Comparison of ENCODE assay signal across 10 mouse cellular contexts in genomic region chr7:101393694-101394504, GRCm38 (mm10). TPM values are rescaled to one million over a fixed set of nuclear protein-coding genes. Genes with fewer than 3 reads are reported as not detected.
DNase-seq lines count a peak whose midpoint lies in the region; ATAC-seq and TF ChIP-seq lines count a peak whose summit lies in the region.
"Had no signal": no experiment of that assay in that cellular context is flagged by ENCODE, and none has a peak within 500 bp of the region (broad histone marks: within the 10 kb centered on the region; RNA-seq: fewer than 3 reads in every experiment).

No protein-coding gene starts in this region.

- H3K27ac ChIP-seq in hindbrain, embryonic 10.5 days, result peak overlapping the region; percentile 81
- no peak overlapping the region for H3K27ac ChIP-seq in hindbrain, embryonic 16.5 days (ENCODE audit: low read depth, low read length)
- peak overlapping the region; percentile 95 for H3K27ac ChIP-seq in intestine, embryonic 15.5 days

- ATAC-seq in hindbrain, embryonic 16.5 days, result no peak; the same call in 1 of the 2 replicates
- peak; percentile 89 for ATAC-seq in intestine, embryonic 15.5 days
- ATAC-seq in megakaryocyte progenitor cell, adult 5-6 weeks (replicated peaks; ENCODE audit: poor library complexity), result no peak
- ATAC-seq in megakaryocyte, adult 5-6 weeks (ENCODE audit: poor library complexity, severe bottlenecking), result no peak

- no peak overlapping the region for H3K9ac ChIP-seq in hindbrain, embryonic 16.5 days (ENCODE audit: low read depth, low read length)
- H3K9ac ChIP-seq in intestine, embryonic 15.5 days, result peak overlapping the region; percentile 50

- no peak overlapping the region for H3K4me2 ChIP-seq in hindbrain, embryonic 16.5 days (ENCODE audit: low read length)
- peak overlapping the region; percentile 58 for H3K4me2 ChIP-seq in intestine, embryonic 15.5 days (replicated peaks)

- intact Hi-C loops in gastrocnemius, postnatal 14 days (cut with DNase I; ENCODE audit: low total_unique reads), result no loop called here

- H3K4me3 ChIP-seq in hindbrain, embryonic 10.5 days, result 0 out of 2 replicates have a peak overlapping the region, but pooled peaks have one; percentile 2
- H3K4me3 ChIP-seq in hindbrain, embryonic 16.5 days (ENCODE audit: low read length), result no peak overlapping the region
- peak overlapping the region; percentile 39 for H3K4me3 ChIP-seq in intestine, embryonic 15.5 days (replicated peaks)
- H3K4me3 ChIP-seq in lung, adult 2 months (replicated peaks; ENCODE audit: extremely low read depth, low read depth, low read length), result no peak overlapping the region

- TF ChIP-seq CTCF in lung, adult 2 months (IDR thresholded peaks at IDR 0.05; ENCODE audit: insufficient read depth, low read length), result no peak

- no peaks in the 10 kb centered on the region for H3K27me3 ChIP-seq in hindbrain, embryonic 10.5 days (ENCODE audit: insufficient read depth, poor library complexity, severe bottlenecking)
- H3K27me3 ChIP-seq in hindbrain, embryonic 16.5 days (replicated peaks; ENCODE audit: control insufficient read depth, insufficient read depth, low read length), result no peaks in the 10 kb centered on the region
- no peaks in the 10 kb centered on the region for H3K27me3 ChIP-seq in intestine, embryonic 15.5 days (replicated peaks)
- H3K27me3 ChIP-seq: CH12.LX had no signal

- no peaks in the 10 kb centered on the region for H3K36me3 ChIP-seq in hindbrain, embryonic 10.5 days
- no peaks in the 10 kb centered on the region for H3K36me3 ChIP-seq in hindbrain, embryonic 16.5 days (ENCODE audit: control insufficient read depth, insufficient read depth, low read length)
- peaks cover 35% of the 10 kb centered on the region for H3K36me3 ChIP-seq in intestine, embryonic 15.5 days

- DNase-seq in hindbrain, embryonic 10.5 days (ENCODE audit: low spot score), result peak; percentile 44
- peak; percentile 85 for DNase-seq in gastrocnemius, postnatal 14 days
- DNase-seq in lung, adult 2 months, result peak; percentile 35
- DNase-seq in testis, postnatal 14 days (ENCODE audit: low spot score), result peak; percentile 73

- H3K9me3 ChIP-seq in hindbrain, embryonic 10.5 days, result no peaks in the 10 kb centered on the region
- H3K9me3 ChIP-seq in hindbrain, embryonic 16.5 days (ENCODE audit: control insufficient read depth, low read length), result no peaks in the 10 kb centered on the region
- H3K9me3 ChIP-seq in intestine, embryonic 15.5 days, result no peaks in the 10 kb centered on the region

- H3K4me1 ChIP-seq in hindbrain, embryonic 10.5 days (replicated peaks), result peaks cover 47% of the 10 kb centered on the region
- H3K4me1 ChIP-seq in hindbrain, embryonic 16.5 days (ENCODE audit: control insufficient read depth, insufficient read depth, low read depth, low read length), result no peaks in the 10 kb centered on the region
- H3K4me1 ChIP-seq in intestine, embryonic 15.5 days (replicated peaks), result peaks cover 30% of the 10 kb centered on the region
- H3K4me1 ChIP-seq in lung, adult 2 months (ENCODE audit: control insufficient read depth, insufficient read depth, low read length), result peaks cover 15% of the 10 kb centered on the region

- TF ChIP-seq POLR2A in lung, adult 2 months (IDR thresholded peaks at IDR 0.05; ENCODE audit: borderline replicate concordance, extremely low read depth, low read depth, low read length), result peak; percentile 51; the same call in 1 of the 2 replicates

- 44% methylated on average over 8 of the region's 8 CpGs for WGBS in hindbrain, embryonic 10.5 days
- 45% methylated on average over 8 of the region's 8 CpGs for whole genome bisulfite sequencing in hindbrain, embryonic 16.5 days
- 32% methylated on average over 8 of the region's 8 CpGs for WGBS in intestine, embryonic 15.5 days
- 37% methylated on average over 8 of the region's 8 CpGs for WGBS in lung, adult 2 months

RNA-seq across cellular contexts. Expression of gene Gm45837, which starts 16.8 kb away (rescaled TPM):
- polyA plus RNA-seq in hindbrain, embryonic 10.5 days (2016; fragmentation: Nextera tagmentation; extraction: Ambion mirVana), result 0.82 and 1.3 TPM in 2 replicates
- polyA plus RNA-seq in hindbrain, embryonic 16.5 days (2015; fragmentation: Nextera tagmentation; extraction: Ambion mirVana), result 0.61 TPM in 1 of 2 replicates, not detected in the other
- total RNA-seq in gastrocnemius, postnatal 14 days (2021), result 1 to 10 TPM; 2.3 to 6.4 TPM
- 3.5 and 5.7 TPM in 2 replicates for polyA plus RNA-seq in intestine, embryonic 15.5 days (2015; fragmentation: Nextera tagmentation; extraction: Ambion mirVana)
- 0.68 and 1.7 TPM in 2 replicates for polyA plus RNA-seq in lung, adult 2 months (2012; rRNA removed)
- not detected in 2 replicates for total RNA-seq in megakaryocyte progenitor cell, adult 5-6 weeks (2015)
- total RNA-seq in megakaryocyte progenitor cell, adult 5-6 weeks (2017), result not detected in 2 replicates
- total RNA-seq in megakaryocyte, adult 5-6 weeks (2015), result 10.2 TPM in 1 of 2 replicates, not detected in the other
- total RNA-seq in megakaryocyte, adult 5-6 weeks (2017), result 35.6 TPM in 1 of 2 replicates, not detected in the other
- polyA plus RNA-seq: large intestine, adult 2 months had no signal

RNA-seq across cellular contexts. Expression of gene Pde2a, which starts 27.6 kb away (rescaled TPM):
- polyA plus RNA-seq in hindbrain, embryonic 10.5 days (2016; fragmentation: Nextera tagmentation; extraction: Ambion mirVana), result 18.3 and 30.3 TPM in 2 replicates
- polyA plus RNA-seq in hindbrain, embryonic 16.5 days (2015; fragmentation: Nextera tagmentation; extraction: Ambion mirVana), result 33.5 and 41.6 TPM in 2 replicates
- 10 to 100 TPM; 35.1 to 37.3 TPM for total RNA-seq in gastrocnemius, postnatal 14 days (2021)
- 15.4 and 16.6 TPM in 2 replicates for polyA plus RNA-seq in intestine, embryonic 15.5 days (2015; fragmentation: Nextera tagmentation; extraction: Ambion mirVana)
- 8.7 and 9.3 TPM in 2 replicates for polyA plus RNA-seq in lung, adult 2 months (2012; rRNA removed)
- 24.1 and 25.6 TPM in 2 replicates for total RNA-seq in megakaryocyte progenitor cell, adult 5-6 weeks (2015)
- 30.8 and 30.9 TPM in 2 replicates for total RNA-seq in megakaryocyte progenitor cell, adult 5-6 weeks (2017)
- total RNA-seq in megakaryocyte, adult 5-6 weeks (2015), result 35.4 and 37.5 TPM in 2 replicates
- 25.7 and 65.8 TPM in 2 replicates for total RNA-seq in megakaryocyte, adult 5-6 weeks (2017)

RNA-seq across cellular contexts. Expression of gene Arap1, which starts 46.0 kb away (rescaled TPM):
- 14.7 and 19.2 TPM in 2 replicates for polyA plus RNA-seq in hindbrain, embryonic 10.5 days (2016; fragmentation: Nextera tagmentation; extraction: Ambion mirVana)
- polyA plus RNA-seq in hindbrain, embryonic 16.5 days (2015; fragmentation: Nextera tagmentation; extraction: Ambion mirVana), result 12.8 and 13.8 TPM in 2 replicates
- total RNA-seq in gastrocnemius, postnatal 14 days (2021), result 10 to 100 TPM; 19.5 to 21.0 TPM
- 56.3 and 58.4 TPM in 2 replicates for polyA plus RNA-seq in intestine, embryonic 15.5 days (2015; fragmentation: Nextera tagmentation; extraction: Ambion mirVana)
- 157 and 188 TPM in 2 replicates for polyA plus RNA-seq in lung, adult 2 months (2012; rRNA removed)
- total RNA-seq in megakaryocyte progenitor cell, adult 5-6 weeks (2015), result 34.3 and 41.2 TPM in 2 replicates
- 63.1 and 89.4 TPM in 2 replicates for total RNA-seq in megakaryocyte progenitor cell, adult 5-6 weeks (2017)
- 141 and 152 TPM in 2 replicates for total RNA-seq in megakaryocyte, adult 5-6 weeks (2015)
- 211 and 245 TPM in 2 replicates for total RNA-seq in megakaryocyte, adult 5-6 weeks (2017)

Comparison
In these comparisons a context has a peak if more than half of its experiments do, and no peak if none do; other contexts are left out.
1. H3K4me3 ChIP-seq: peak in hindbrain, embryonic 10.5 days (single experiment) and intestine, embryonic 15.5 days (single experiment); none in hindbrain, embryonic 16.5 days (single experiment) and lung, adult 2 months (single experiment).
2. DNase-seq: peak in every context shown above with its lines; median percentile 85 in gastrocnemius, postnatal 14 days; 73 in testis, postnatal 14 days; 44 in hindbrain, embryonic 10.5 days; 35 in lung, adult 2 months.